Mouse (Mus musculus): ENCODE results near the gene Klhl2.

- TF ChIP-seq CTCF (conservative IDR thresholded peaks at IDR 0.05 in 1 of 2, IDR thresholded peaks at IDR 0.05 in 1 of 2; ENCODE audit: low read depth in 2 of 2, low read length in 2 of 2) (no peak), MYC (IDR thresholded peaks at IDR 0.05; ENCODE audit: low read depth, low read length) (no peak), SIN3A (IDR thresholded peaks at IDR 0.05; ENCODE audit: low read length) (peak; percentile 89), POLR2A (IDR thresholded peaks at IDR 0.05; ENCODE audit: low read depth, low read length) (peak; percentile 93), PAX5 (IDR thresholded peaks at IDR 0.05; ENCODE audit: low read length) (no peak), CHD1 (IDR thresholded peaks at IDR 0.05; ENCODE audit: low read depth, low read length) (no peak), USF1 (IDR thresholded peaks at IDR 0.05; ENCODE audit: low read depth, low read length) (peak; percentile 29)
These were observed 116.4 kb downstream of the Klhl2 start, which contains the start of gene Msmo1 for GRCm38 (mm10) chr8:64733271-64733943.

Measured in CH12.LX (cell line).